Mouse (Mus musculus) fat pad, adult 2 months (tissue): ENCODE results near the gene Gm14440.
"Not testable (repeated sequence)": the region's sequence is repeated elsewhere in the genome, so short reads cannot be mapped to it uniquely, and the experiment has no call there.

Experiments used
- DNase-seq: peaks from one replicate; pipeline ENCODE4 v3.0.0-alpha.2; 2011; ENCODE audit warnings: low read depth, low spot score; ENCODE audit errors: extremely low read depth

Gm14440 gene

GRCm38 (mm10) chr2:175274825-175275224 lies at the start of gene Gm14440:
Gene Gm14440 (plus strand): TSS chr2:175275125.
- not testable (repeated sequence) for DNase-seq
